Mouse (Mus musculus): Measurements from ENCODE around the gene Agmat.
A peak's percentile ranks its signal among the peaks of the same experiment; 100 is the strongest.

Agmat gene

GRCm38 (mm10) chr4:141746578-141747346 lies at the start of gene Agmat:
Agmat (plus strand) TSS chr4:141746672.
- DNase-seq (ENCODE audit: low spot score), result no peak

- DNase-seq (ENCODE audit: low spot score), result no peak
Observed at GRCm38 (mm10) chr4:141704625-141705024, 41.8 kb upstream of the Agmat start.

DNA sequence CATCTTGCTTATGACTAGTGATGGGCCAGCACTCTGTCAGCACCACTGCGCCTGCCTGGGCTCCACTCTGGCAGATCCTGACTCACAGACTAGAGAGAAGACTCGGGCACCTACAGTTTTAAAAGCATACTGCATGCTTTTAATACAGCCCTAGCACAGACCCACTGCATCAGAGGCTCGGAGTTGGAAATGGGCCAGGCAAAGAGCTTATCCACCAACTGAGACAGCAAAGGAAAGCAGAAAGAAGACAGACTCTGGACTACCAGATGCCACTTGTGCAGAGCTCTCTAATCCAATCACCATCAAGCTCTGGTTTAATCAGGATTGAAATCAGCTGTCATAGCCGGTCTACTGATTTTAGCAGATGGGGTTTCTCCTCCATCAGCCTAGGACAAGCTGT lies 41.1 kb upstream of the Agmat start:
- DNase-seq (ENCODE audit: low spot score), result no peak

DNA sequence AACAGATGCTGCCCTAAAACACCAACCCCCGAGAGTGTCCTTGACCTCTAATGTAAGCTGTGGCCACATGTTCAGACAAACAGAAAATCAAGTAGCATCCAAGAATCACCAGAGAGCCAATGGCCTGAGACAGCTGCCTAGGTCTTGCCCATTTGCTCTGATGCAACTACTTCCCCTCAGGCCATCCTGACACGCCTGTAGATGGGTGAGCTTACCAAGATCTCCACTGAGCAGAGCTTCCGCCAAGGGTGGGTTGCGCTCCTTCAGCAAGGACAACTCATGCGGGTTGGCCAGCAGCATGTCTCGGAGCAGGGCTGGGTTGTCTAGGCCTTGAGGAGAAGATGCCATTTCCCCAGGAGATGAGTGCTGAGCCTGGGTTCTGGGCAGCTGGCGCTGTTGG lies 38.5 kb upstream of the Agmat start:
- no peak for DNase-seq (ENCODE audit: low spot score)

DNA sequence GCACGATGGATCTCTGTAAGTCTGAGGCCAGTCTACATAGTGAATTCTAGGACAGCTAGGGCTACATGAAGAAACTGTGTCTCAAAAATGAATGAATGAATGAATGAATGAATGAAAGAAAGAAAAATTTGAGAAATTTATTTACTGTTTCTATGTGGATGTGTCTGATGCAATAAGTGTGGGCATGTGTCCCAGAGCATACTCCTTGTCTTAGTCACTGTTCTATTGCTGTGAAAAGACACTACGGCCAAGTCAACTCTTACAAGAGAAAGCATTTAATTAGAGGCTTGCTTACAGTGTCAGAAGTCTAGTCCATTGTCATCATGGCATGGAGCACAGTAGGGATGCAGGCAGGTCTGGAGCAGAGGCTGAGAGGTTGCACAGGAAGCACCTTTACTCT lies 37.5 kb upstream of the Agmat start:
- DNase-seq (ENCODE audit: low spot score), result no peak

DNA sequence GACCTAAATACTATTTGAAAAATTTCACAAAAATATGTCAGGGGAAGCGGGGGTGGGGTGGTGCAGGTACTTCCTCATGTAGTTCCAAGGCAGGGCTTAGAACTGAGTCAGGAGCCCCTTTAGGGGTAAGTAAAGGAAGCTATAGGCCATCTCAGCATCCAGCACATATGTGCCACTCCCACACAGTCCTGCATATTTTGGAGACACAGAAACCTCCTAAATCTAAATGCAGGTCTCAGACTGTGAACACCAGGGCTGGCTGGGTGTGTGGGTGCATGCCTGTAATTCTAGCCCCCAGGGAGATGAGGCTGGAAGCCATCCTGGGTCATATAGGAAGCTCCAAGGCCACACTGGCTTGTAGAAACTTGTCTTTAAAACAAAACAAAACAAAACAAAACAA lies 35.2 kb upstream of the Agmat start:
- DNase-seq (ENCODE audit: low spot score), result no peak

DNA sequence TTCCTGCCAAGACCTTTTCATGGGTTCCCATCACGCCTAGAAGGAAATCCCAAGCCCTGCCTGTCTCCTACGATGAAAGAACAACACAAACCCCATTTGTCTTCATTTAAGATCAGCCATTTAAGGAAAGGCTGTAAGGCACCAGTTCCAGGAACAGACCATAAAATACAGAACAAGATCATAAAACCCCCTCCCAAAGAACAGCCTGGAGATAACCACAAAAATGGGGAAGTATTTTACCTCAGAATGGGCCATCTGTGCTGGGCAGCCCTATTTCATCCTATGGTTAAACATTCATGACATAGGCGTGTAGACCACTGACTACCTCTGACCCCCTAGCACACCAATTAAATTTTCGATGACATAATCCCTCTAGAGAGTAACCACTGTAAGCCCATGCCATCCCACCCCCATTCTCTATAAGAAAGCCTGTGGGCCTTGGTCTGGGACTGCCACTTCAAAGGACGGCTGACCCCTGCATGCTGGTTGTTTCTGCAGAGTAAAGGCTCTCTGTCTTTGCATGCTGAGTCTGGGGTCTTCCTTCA lies 32.8 kb upstream of the Agmat start:
- no peak for DNase-seq (ENCODE audit: low spot score)

GRCm38 (mm10) chr4:141715027-141715426 lies 31.4 kb upstream of the Agmat start:
- DNase-seq (ENCODE audit: low spot score), result no peak

DNA sequence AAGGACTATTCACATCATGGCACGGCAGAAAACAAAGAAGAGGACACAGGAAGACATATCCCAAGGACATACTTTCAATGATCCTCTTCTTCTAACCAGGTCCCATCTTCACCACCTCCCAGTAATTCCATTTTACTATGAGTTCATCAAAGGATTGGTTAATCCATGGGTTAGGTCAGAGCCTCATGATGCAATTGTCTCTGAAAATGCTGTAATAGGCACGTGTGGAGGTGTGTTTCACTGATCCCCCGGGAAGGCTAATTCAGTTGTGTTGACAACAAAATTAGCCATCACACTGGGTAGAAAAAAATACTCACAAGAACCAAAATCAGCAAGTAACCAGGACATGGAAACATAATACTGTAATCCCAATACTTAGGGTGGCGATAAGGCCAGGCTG lies 28.8 kb upstream of the Agmat start:
- no peak for DNase-seq (ENCODE audit: low spot score)

- no peak for DNase-seq (ENCODE audit: low spot score)
Observed at GRCm38 (mm10) chr4:141719304-141719703, 27.2 kb upstream of the Agmat start.

GRCm38 (mm10) chr4:141720761-141721523 lies 25.5 kb upstream of the Agmat start:
- DNase-seq (ENCODE audit: low spot score), result no peak

- no peak for DNase-seq (ENCODE audit: low spot score)
Observed at GRCm38 (mm10) chr4:141721961-141722360, 24.5 kb upstream of the Agmat start.

DNA sequence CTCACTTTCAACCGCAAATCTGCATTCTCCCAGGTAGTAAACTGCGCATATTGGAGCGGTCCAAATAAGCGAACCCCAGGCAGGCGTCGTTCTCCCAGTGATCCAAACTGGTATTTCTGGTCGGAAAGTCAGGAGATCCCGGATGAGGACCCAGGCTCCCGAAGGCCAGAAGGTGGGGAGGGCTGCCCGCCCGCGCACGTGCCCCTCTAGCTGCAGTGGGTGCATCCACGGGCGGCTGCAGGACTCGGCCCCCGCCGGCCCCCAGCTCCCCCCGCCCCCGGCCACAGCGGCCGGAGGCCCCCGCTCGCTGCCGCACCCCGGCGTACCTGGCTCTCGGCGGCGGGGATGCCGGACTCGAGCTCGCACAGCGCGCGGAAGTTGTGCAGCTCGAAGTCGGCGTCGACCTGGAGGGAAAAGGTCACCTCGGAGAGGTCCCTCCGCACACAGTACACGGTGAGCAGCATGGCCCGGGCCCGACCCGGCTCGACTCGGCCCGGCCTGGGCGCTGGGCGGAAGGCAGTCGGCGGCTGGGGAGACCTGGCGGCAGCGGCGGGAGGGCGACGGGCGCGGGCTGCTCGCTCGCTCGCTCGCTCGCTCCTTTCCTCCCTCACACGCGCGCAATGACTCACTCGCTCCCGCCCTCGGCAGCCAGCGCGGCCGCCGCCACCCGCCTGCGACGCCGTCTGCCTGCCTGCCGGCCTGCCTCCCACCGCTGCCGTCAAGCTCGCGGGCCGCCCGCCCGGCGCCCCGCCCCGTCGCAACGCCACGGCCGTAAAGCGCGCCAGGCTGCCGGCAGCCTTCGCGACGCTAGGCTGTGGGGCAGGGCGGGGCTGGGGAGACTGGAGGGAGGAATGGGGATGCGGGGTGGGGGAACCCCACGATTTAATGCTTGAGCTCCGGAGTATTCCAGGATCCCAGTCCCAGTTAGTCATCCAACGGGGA lies 23.5 kb upstream of the Agmat start, which contains the start of gene Ddi2:
Gene Ddi2 (minus strand): TSS at position 689 of the 942 bp plus-strand sequence.
- DNase-seq (ENCODE audit: low spot score), result peak; percentile 87

DNA sequence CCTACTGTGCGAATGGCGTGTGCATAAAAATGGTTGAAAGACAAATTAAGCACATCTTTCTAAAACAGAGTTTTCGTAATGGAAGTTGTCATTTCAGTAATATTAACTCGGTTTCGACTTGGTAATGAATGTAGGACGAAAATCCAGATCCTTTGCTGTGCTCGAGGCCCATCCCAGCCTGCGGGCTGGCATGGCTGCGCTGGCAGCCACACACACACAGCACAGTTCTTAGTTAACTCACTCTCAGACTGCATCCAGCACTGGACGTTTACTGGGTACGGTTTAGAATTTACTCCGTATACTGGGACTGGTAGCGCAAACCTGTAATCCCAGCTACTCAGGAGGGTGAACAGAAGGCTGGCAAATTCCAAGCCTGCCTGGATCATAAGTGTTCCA lies 22.8 kb upstream of the Agmat start:
- DNase-seq (ENCODE audit: low spot score), result no peak

DNA sequence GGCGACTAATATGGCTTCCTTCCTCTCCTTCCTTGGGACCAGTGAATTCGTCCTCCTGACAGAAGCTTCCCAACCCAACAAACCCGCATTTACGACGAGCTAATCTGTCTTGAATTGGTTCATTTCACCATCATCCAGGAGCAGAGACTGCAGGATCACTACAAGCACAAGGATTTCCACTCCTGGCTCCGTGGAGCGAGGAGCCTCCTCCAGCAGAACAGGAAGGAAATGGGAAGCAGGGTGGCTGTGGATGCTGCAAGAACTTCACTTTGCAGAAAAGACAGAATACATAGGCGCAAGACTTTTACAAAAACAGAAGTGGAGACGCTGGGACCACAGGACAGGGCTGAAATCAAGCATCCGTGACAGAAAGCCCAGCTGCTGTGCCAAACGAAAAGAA lies 21.9 kb upstream of the Agmat start:
- DNase-seq (ENCODE audit: low spot score), result no peak

DNA sequence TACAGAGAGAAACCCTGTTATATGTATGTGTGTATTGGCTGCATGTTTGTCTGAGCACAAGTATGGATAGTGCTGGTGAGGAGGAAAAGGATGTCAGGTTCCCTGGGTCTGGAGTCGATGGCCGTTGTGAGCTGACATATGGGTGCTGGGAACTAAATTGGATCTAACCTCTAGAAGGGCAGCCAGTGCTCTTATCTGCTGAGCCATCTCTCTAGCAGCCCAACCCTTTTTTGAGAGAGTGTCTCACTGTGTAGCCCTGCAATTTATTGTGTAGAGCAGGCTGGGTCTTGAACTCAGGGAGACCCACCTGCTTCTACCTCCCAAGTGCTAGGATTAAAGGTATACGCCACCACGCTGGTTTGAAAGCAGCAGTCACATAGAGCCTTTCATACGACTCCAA lies 21.2 kb upstream of the Agmat start:
- no peak for DNase-seq (ENCODE audit: low spot score)

GRCm38 (mm10) chr4:141725738-141726137 lies 20.7 kb upstream of the Agmat start:
- no peak for DNase-seq (ENCODE audit: low spot score)

DNA sequence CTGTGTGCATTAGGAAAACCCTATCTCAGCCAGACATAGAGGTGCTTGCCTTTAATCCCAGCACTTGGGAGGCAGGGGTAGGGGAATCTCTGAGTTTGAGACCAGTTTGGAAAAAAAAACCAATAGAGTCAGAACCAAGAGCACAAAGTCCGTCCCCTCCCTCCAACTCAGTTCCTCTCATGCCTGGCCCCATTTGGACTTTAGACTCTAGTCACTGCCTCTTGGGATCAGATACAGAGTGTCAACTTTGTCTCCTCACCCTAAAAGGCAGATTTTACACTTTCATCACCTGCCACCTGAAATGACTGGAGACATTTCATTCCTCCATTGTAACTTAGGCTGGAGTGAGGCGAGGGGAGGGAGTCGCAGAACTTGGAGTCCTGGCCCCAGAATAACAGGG lies 17.2 kb upstream of the Agmat start:
- no peak for DNase-seq (ENCODE audit: low spot score)

GRCm38 (mm10) chr4:141730401-141730800 lies 16.1 kb upstream of the Agmat start:
- DNase-seq (ENCODE audit: low spot score), result no peak

- DNase-seq (ENCODE audit: low spot score), result no peak
Observed at GRCm38 (mm10) chr4:141731766-141732165, 14.7 kb upstream of the Agmat start.

- DNase-seq (ENCODE audit: low spot score), result peak; percentile 88
Observed at GRCm38 (mm10) chr4:141734446-141735205, 11.8 kb upstream of the Agmat start.

Measured in ovary, adult 18-20 months (tissue).